Mouse (Mus musculus): ENCODE measurements at regions not wholly inside any gene's neighbourhood (a gene's known extent, or its start where the extent isn't known, plus 50 kb on each side); places are given as distances from the start of the nearest gene placed in this dataset.

DNA sequence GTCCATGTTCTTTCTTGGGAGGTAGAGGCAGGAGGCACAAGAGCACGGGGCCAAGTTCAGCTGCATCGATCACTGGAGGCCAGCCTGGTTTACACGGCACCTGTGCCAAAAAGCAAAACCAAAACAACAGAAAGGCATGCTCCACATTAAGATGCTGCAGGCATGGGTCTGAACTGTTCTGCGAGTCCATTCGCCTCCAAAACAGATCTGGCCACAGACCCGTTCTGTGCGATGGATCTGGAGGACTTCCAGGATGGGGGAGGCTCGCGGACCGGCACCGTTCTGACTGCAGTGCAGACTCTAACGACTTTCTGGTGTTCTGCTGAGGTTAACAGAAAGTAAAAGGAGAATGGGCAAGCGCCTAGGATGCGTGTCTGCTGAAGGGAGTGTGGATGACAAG is 52.3 kb downstream of the A230072I06Rik start:
- Histone ChIP-seq H3K4me2 (ENCODE audit: low read depth, low read length) (no peak overlapping the region), H3K4me1 (ENCODE audit: control insufficient read depth, insufficient read depth, low read length) (peaks cover 19% of the 10 kb centered on the region), H3K9ac (replicated peaks; ENCODE audit: low read depth, low read length) (no peak overlapping the region), H3K27me3 (ENCODE audit: control insufficient read depth, insufficient read depth, low read length) (peaks cover 6% of the 10 kb centered on the region; the same call in 1 of the 2 replicates), H3K27ac (ENCODE audit: low read depth, low read length) (no peak overlapping the region), H3K9me3 (ENCODE audit: control insufficient read depth, low read length) (no peaks in the 10 kb centered on the region), H3K36me3 (ENCODE audit: control insufficient read depth, insufficient read depth, low read length) (no peaks in the 10 kb centered on the region), H3K4me3 (ENCODE audit: low read depth, low read length) (no peak overlapping the region)
- no peak for ATAC-seq (ENCODE audit: low read depth)
- 70% methylated on average over 14 of the region's 14 CpGs for WGBS

DNA sequence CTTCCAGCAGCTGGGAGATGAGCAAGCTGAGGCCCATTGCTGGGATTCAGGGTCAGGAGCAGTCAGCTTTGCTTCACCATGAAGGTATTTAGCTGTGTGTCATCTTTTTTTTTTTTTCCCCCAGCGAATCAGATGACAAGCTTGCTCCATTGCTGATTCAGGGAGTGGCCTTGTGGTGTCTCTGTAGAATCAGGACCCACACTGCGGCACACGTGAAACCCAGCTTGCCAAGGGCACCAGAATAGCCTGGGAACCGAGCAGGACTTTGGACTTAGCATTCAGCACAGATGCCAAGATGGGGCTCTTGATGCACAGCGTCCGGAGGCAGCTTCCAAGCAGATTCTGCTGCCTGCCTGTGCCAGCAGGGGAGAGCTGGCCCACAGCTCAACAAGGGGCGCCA is 53.0 kb downstream of the A230072I06Rik start:
- H3K9ac ChIP-seq (replicated peaks; ENCODE audit: low read depth, low read length) = no peak overlapping the region
- no peak overlapping the region for H3K4me3 ChIP-seq (ENCODE audit: low read depth, low read length)
- ATAC-seq (ENCODE audit: low read depth) = no peak
- no peak overlapping the region for H3K4me2 ChIP-seq (ENCODE audit: low read depth, low read length)
- no peak overlapping the region for H3K27ac ChIP-seq (ENCODE audit: low read depth, low read length)
- WGBS = 86% methylated on average over 7 of the region's 7 CpGs
- H3K4me1 ChIP-seq (ENCODE audit: control insufficient read depth, insufficient read depth, low read length) = peaks cover 19% of the 10 kb centered on the region
- H3K36me3 ChIP-seq (ENCODE audit: control insufficient read depth, insufficient read depth, low read length) = no peaks in the 10 kb centered on the region
- H3K27me3 ChIP-seq (ENCODE audit: control insufficient read depth, insufficient read depth, low read length) = peaks cover 7% of the 10 kb centered on the region; the same call in 1 of the 2 replicates
- H3K9me3 ChIP-seq (ENCODE audit: control insufficient read depth, low read length) = no peaks in the 10 kb centered on the region

DNA sequence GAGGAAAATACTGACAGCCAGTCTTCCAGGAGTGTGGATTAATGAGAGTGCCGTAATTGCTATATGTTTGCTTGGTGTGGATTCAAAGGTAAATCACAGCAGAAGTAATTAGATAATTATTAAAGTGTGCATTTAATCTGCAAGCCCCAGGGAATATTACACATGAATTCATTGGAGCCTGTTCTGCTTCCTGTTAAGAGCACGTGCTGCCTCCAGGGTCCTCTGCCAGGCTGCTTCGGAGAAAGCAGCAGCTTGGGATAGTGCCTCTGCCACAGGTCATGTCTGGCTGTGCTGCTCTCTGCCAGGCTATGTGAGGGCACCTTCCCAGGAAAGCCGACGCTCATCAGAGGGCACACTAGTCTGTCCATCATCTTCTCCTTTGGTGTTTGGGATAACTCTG is 55.5 kb downstream of the A230072I06Rik start:
- peak; percentile 47; the same call in 1 of the 2 replicates for ATAC-seq (ENCODE audit: low read depth)
- 47% methylated on average over 5 of the region's 5 CpGs for WGBS
- no peaks in the 10 kb centered on the region for H3K36me3 ChIP-seq (ENCODE audit: control insufficient read depth, insufficient read depth, low read length)

DNA sequence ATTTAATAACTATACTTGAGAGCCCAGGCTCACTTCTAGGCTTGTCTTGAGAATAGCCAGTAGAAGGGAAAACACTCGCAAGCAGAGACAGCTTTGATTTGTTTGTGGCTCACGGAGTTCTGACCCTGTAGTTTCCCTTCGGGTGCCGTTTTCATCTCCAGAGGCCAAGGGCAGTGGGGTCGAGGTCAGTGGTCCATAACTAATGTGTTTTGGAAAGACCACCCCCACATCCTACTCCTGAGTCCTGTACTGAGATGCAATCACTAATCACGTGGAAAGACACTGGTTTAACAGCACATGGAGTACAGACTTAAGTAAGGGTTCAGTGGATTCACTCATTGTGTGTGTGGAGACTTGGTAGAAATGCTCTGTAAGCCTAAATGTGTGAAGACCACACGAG is 56.0 kb downstream of the A230072I06Rik start:
- Histone ChIP-seq H3K36me3 (ENCODE audit: control insufficient read depth, insufficient read depth, low read length) (no peaks in the 10 kb centered on the region), H3K4me1 (ENCODE audit: control insufficient read depth, insufficient read depth, low read length) (no peaks in the 10 kb centered on the region), H3K9me3 (ENCODE audit: control insufficient read depth, low read length) (no peaks in the 10 kb centered on the region), H3K9ac (replicated peaks; ENCODE audit: low read depth, low read length) (no peak overlapping the region), H3K27ac (ENCODE audit: low read depth, low read length) (no peak overlapping the region), H3K27me3 (ENCODE audit: control insufficient read depth, insufficient read depth, low read length) (peaks cover 7% of the 10 kb centered on the region; the same call in 1 of the 2 replicates), H3K4me2 (ENCODE audit: low read depth, low read length) (no peak overlapping the region), H3K4me3 (ENCODE audit: low read depth, low read length) (no peak overlapping the region)
- 32% methylated on average over 7 of the region's 7 CpGs for WGBS
- ATAC-seq (ENCODE audit: low read depth) = no peak

More for the DNA sequence above, 55.5 kb downstream of the A230072I06Rik start:
- Histone ChIP-seq H3K4me1 (ENCODE audit: control insufficient read depth, insufficient read depth, low read length) (no peaks in the 10 kb centered on the region), H3K9me3 (ENCODE audit: control insufficient read depth, low read length) (no peaks in the 10 kb centered on the region), H3K4me3 (ENCODE audit: low read depth, low read length) (no peak overlapping the region), H3K4me2 (ENCODE audit: low read depth, low read length) (no peak overlapping the region), H3K27ac (ENCODE audit: low read depth, low read length) (no peak overlapping the region), H3K9ac (replicated peaks; ENCODE audit: low read depth, low read length) (no peak overlapping the region), H3K27me3 (ENCODE audit: control insufficient read depth, insufficient read depth, low read length) (peaks cover 7% of the 10 kb centered on the region; the same call in 1 of the 2 replicates)

DNA sequence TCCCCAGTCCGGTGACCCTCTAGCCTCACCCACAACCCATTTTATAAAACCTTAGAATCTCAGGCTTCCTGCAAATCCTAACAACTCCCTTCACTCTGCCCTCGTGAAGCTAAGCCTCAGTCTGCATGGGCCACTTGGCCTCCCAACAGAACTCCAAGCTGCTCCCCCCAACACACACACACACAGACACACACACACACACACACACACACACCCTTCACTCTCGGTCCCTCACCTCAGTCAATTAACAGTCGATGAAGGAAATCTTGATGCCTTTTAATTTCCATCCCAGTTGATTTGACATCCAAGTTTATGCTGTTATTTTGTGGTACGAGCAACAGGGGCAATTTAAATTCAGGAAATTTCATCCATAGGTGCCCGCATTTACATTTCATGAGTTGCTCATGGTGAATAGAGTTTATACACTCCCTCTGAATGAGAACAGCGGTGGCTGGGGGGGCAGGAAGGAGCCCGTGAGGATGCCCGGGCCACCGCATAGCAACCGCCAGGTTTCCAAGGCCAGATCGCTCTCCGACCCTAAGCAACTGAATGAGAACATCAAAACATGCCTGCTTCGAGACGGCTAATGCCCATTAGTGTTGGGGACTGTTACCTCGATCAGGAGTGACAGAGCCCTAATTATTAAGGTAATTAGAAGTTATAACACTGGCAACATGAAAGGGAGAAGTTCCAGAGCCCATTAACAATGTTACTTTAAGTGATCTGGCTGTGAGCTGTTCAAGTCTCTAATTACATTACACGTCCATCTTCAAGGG is 55.8 kb upstream of the Sox1 start:
- Histone ChIP-seq H3K4me1 (ENCODE audit: control insufficient read depth, insufficient read depth, low read length) (no peaks in the 10 kb centered on the region), H3K4me2 (ENCODE audit: low read depth, low read length) (no peak overlapping the region), H3K4me3 (ENCODE audit: low read depth, low read length) (no peak overlapping the region), H3K9ac (replicated peaks; ENCODE audit: low read depth, low read length) (no peak overlapping the region), H3K36me3 (ENCODE audit: control insufficient read depth, insufficient read depth, low read length) (no peaks in the 10 kb centered on the region), H3K9me3 (ENCODE audit: control insufficient read depth, low read length) (no peaks in the 10 kb centered on the region), H3K27ac (ENCODE audit: low read depth, low read length) (no peak overlapping the region), H3K27me3 (ENCODE audit: control insufficient read depth, insufficient read depth, low read length) (peaks cover 5% of the 10 kb centered on the region; the same call in 1 of the 2 replicates)
- WGBS = 31% methylated on average over 17 of the region's 17 CpGs
- ATAC-seq (ENCODE audit: low read depth) = no peak

DNA sequence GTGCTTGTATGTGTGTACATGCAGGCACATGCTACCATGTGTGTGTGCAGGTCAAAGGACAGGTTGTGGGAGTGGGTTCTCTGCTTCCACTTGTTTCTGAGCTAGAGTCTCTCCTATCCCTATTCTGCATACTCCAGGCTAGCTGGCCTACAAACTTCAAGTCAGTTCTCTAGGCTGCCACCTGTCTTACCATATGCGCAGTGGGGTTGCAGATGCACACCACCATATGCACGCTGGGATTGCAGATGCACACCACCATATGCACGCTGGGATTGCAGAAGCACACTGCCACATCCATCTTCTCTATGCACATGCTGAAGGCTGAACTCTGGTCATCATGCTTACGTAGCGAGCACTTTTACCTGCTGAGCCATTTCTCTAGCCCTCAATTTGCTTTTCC is 54.1 kb upstream of the Sox1 start:
- H3K4me3 ChIP-seq (ENCODE audit: low read depth, low read length) = no peak overlapping the region
- WGBS = 76% methylated on average over 5 of the region's 5 CpGs
- H3K4me2 ChIP-seq (ENCODE audit: low read depth, low read length) = no peak overlapping the region
- no peak overlapping the region for H3K9ac ChIP-seq (replicated peaks; ENCODE audit: low read depth, low read length)
- no peak for ATAC-seq (ENCODE audit: low read depth)
- peaks cover under 1% of the 10 kb centered on the region; the same call in 1 of the 2 replicates for H3K27me3 ChIP-seq (ENCODE audit: control insufficient read depth, insufficient read depth, low read length)
- no peaks in the 10 kb centered on the region for H3K4me1 ChIP-seq (ENCODE audit: control insufficient read depth, insufficient read depth, low read length)
- H3K9me3 ChIP-seq (ENCODE audit: control insufficient read depth, low read length) = no peaks in the 10 kb centered on the region
- H3K27ac ChIP-seq (ENCODE audit: low read depth, low read length) = no peak overlapping the region
- H3K36me3 ChIP-seq (ENCODE audit: control insufficient read depth, insufficient read depth, low read length) = no peaks in the 10 kb centered on the region
